Comparison of ENCODE assay signal across 14 mouse cellular contexts in the genomic region with DNA sequence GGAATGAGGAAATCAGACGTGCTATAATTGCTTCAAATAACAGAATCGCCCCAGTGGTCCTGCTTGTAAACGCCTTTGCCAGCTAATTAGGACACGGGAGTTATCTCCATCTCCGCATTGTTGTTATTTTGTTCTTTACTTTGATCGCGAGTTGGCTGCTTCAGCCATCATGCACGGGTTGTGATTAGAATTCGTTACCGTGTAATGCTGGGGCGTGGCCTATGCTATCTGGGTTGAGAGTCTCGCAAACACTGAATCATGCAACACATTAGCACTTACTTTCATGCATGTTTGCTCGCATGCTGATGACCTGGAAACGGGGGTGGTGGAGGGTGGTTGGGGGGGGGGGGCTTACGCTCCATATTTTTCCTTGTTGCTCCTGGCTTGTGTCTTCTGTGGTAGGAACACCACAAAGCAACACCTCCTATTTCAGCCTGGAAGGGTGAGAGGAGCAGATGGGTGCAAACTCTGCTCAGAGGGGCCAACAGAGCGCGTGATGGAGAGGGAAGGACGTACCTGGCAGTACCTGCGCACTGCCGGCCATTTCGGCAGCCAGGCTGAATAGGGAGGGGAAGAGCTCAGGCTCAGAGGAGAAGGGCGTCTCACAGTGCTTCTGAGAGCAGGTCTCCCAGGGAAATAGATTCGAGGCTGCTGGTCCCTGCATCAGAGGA.
DNase-seq lines count a peak whose midpoint lies in the region; ATAC-seq lines count a peak whose summit lies in the region.
"Had no signal": no experiment of that assay in that cellular context is flagged by ENCODE, and none has a peak within 500 bp of the region (broad histone marks: within the 10 kb centered on the region; RNA-seq: fewer than 3 reads in every experiment).

No protein-coding gene starts in this region.

- no peaks in the 10 kb centered on the region for H3K27me3 ChIP-seq in hindbrain, embryonic 16.5 days (replicated peaks; ENCODE audit: control insufficient read depth, insufficient read depth, low read length)
- 0 out of 2 replicates have a peak, but pooled peaks cover 2% of the 10 kb centered on the region for H3K27me3 ChIP-seq in hindbrain, embryonic 11.5 days (ENCODE audit: control insufficient read depth, insufficient read depth, low read length)
- H3K27me3 ChIP-seq in forebrain, embryonic 14.5 days (replicated peaks; ENCODE audit: control insufficient read depth, insufficient read depth, low read length), result no peaks in the 10 kb centered on the region
- H3K27me3 ChIP-seq in liver, embryonic 11.5 days (replicated peaks; ENCODE audit: control insufficient read depth, insufficient read depth, low read length), result no peaks in the 10 kb centered on the region
- H3K27me3 ChIP-seq: embryonic facial prominence, embryonic 13.5 days; liver, embryonic 13.5 days had no signal

- H3K4me1 ChIP-seq in hindbrain, embryonic 16.5 days (ENCODE audit: control insufficient read depth, insufficient read depth, low read depth, low read length), result peaks cover 6% of the 10 kb centered on the region
- H3K4me1 ChIP-seq in hindbrain, embryonic 11.5 days (replicated peaks; ENCODE audit: control insufficient read depth, insufficient read depth, low read length), result peaks cover 10% of the 10 kb centered on the region
- H3K4me1 ChIP-seq in brown adipose tissue, adult 24 weeks (ENCODE audit: control insufficient read depth, insufficient read depth, insufficient read length, low read length), result peaks cover 10% of the 10 kb centered on the region; the same call in 1 of the 2 replicates
- H3K4me1 ChIP-seq in forebrain, embryonic 14.5 days (ENCODE audit: control insufficient read depth, insufficient read depth, low read length), result peaks cover 16% of the 10 kb centered on the region
- H3K4me1 ChIP-seq in liver, embryonic 11.5 days (replicated peaks; ENCODE audit: control insufficient read depth, insufficient read depth, low read length), result no peaks in the 10 kb centered on the region; the same call in 1 of the 2 replicates
- H3K4me1 ChIP-seq: liver, embryonic 13.5 days had no signal

- no peak overlapping the region for H3K4me3 ChIP-seq in hindbrain, embryonic 16.5 days (ENCODE audit: low read length)
- no peak overlapping the region for H3K4me3 ChIP-seq in hindbrain, embryonic 11.5 days (ENCODE audit: low read depth, low read length)
- H3K4me3 ChIP-seq in brown adipose tissue, adult 24 weeks (ENCODE audit: insufficient read depth, low read depth, low read length), result no peak overlapping the region
- no peak overlapping the region for H3K4me3 ChIP-seq in forebrain, embryonic 14.5 days (ENCODE audit: low read depth, low read length)
- H3K4me3 ChIP-seq in liver, embryonic 11.5 days (ENCODE audit: low read depth, low read length), result no peak overlapping the region
- H3K4me3 ChIP-seq: embryonic facial prominence, embryonic 13.5 days; liver, embryonic 13.5 days had no signal

- H3K9ac ChIP-seq in hindbrain, embryonic 16.5 days (ENCODE audit: low read depth, low read length), result no peak overlapping the region
- no peak overlapping the region for H3K9ac ChIP-seq in hindbrain, embryonic 11.5 days (ENCODE audit: low read depth, low read length)
- no peak overlapping the region for H3K9ac ChIP-seq in forebrain, embryonic 14.5 days (ENCODE audit: low read length)
- no peak overlapping the region for H3K9ac ChIP-seq in liver, embryonic 11.5 days (ENCODE audit: low read depth, low read length)
- H3K9ac ChIP-seq: embryonic facial prominence, embryonic 13.5 days; liver, embryonic 13.5 days had no signal

- H3K4me2 ChIP-seq in hindbrain, embryonic 16.5 days (ENCODE audit: low read length), result peak overlapping the region; percentile 13; the same call in 1 of the 2 replicates
- no peak overlapping the region for H3K4me2 ChIP-seq in hindbrain, embryonic 11.5 days (replicated peaks; ENCODE audit: low read depth, low read length)
- peak overlapping the region; percentile 4; the same call in 1 of the 2 replicates for H3K4me2 ChIP-seq in forebrain, embryonic 14.5 days (ENCODE audit: low read length)
- no peak overlapping the region for H3K4me2 ChIP-seq in liver, embryonic 11.5 days
- H3K4me2 ChIP-seq: embryonic facial prominence, embryonic 13.5 days; liver, embryonic 13.5 days had no signal

- no peak for DNase-seq in hindbrain, embryonic 11.5 days (ENCODE audit: low spot score)
- DNase-seq in cerebellum, adult 9-10 months, result peak; percentile 90
- peak; percentile 74 for DNase-seq in forebrain, embryonic 14.5 days (ENCODE audit: low spot score)
- DNase-seq in liver, embryonic 11.5 days (ENCODE audit: low spot score), result no peak
- DNase-seq in lung, adult 18-20 months, result no peak
- DNase-seq: kidney, adult 11 months; liver, embryonic 13.5 days; thymus, postnatal 4 days had no signal

- no peak for ATAC-seq in hindbrain, embryonic 16.5 days
- no peak for ATAC-seq in hindbrain, embryonic 11.5 days (ENCODE audit: low FRiP score)
- ATAC-seq in forebrain, embryonic 14.5 days, result peak; percentile 57
- no peak for ATAC-seq in liver, embryonic 11.5 days (replicated peaks; ENCODE audit: low FRiP score)
- no peak for ATAC-seq in inflammation-experienced regulatory T-cells, adult 6 months
- ATAC-seq: midbrain, embryonic 16.5 days had no signal

- no peak overlapping the region for H3K27ac ChIP-seq in hindbrain, embryonic 16.5 days (ENCODE audit: low read depth, low read length)
- H3K27ac ChIP-seq in hindbrain, embryonic 11.5 days (ENCODE audit: low read depth, low read length), result no peak overlapping the region
- 0 out of 2 replicates have a peak overlapping the region, but pooled peaks have one; percentile 99 for H3K27ac ChIP-seq in brown adipose tissue, adult 24 weeks (replicated peaks; ENCODE audit: low read depth, low read length)
- peak overlapping the region; percentile 40; the same call in 1 of the 2 replicates for H3K27ac ChIP-seq in forebrain, embryonic 14.5 days (ENCODE audit: low read depth, low read length)
- no peak overlapping the region for H3K27ac ChIP-seq in liver, embryonic 11.5 days (ENCODE audit: low read depth, low read length)
- H3K27ac ChIP-seq: embryonic facial prominence, embryonic 13.5 days; kidney, postnatal 0 days; liver, embryonic 13.5 days had no signal

- H3K36me3 ChIP-seq in hindbrain, embryonic 16.5 days (ENCODE audit: control insufficient read depth, insufficient read depth, low read length), result no peaks in the 10 kb centered on the region
- no peaks in the 10 kb centered on the region for H3K36me3 ChIP-seq in hindbrain, embryonic 11.5 days (ENCODE audit: control insufficient read depth, insufficient read depth, low read length)
- H3K36me3 ChIP-seq in forebrain, embryonic 14.5 days (ENCODE audit: control insufficient read depth, insufficient read depth, low read length), result no peaks in the 10 kb centered on the region
- no peaks in the 10 kb centered on the region for H3K36me3 ChIP-seq in liver, embryonic 11.5 days (ENCODE audit: control insufficient read depth, insufficient read depth, low read length)
- H3K36me3 ChIP-seq: embryonic facial prominence, embryonic 13.5 days; liver, embryonic 13.5 days had no signal

- 58% methylated on average over 23 of the region's 23 CpGs for WGBS in hindbrain, embryonic 16.5 days
- WGBS in hindbrain, embryonic 11.5 days, result 68% methylated on average over 23 of the region's 23 CpGs
- 33% methylated on average over 23 of the region's 23 CpGs for WGBS in forebrain, embryonic 14.5 days
- WGBS in liver, embryonic 11.5 days, result 79% methylated on average over 23 of the region's 23 CpGs

- H3K9me3 ChIP-seq in hindbrain, embryonic 16.5 days (ENCODE audit: control insufficient read depth, low read length), result no peaks in the 10 kb centered on the region
- no peaks in the 10 kb centered on the region for H3K9me3 ChIP-seq in hindbrain, embryonic 11.5 days (ENCODE audit: control insufficient read depth, low read length)
- H3K9me3 ChIP-seq in forebrain, embryonic 14.5 days (replicated peaks; ENCODE audit: control insufficient read depth, low read length), result no peaks in the 10 kb centered on the region
- no peaks in the 10 kb centered on the region for H3K9me3 ChIP-seq in liver, embryonic 11.5 days (ENCODE audit: control insufficient read depth, low read length)
- H3K9me3 ChIP-seq: embryonic facial prominence, embryonic 13.5 days; liver, embryonic 13.5 days had no signal

Comparison
In these comparisons a context has a peak if more than half of its experiments do, and no peak if none do; other contexts are left out.
1. H3K4me2 ChIP-seq: peak in hindbrain, embryonic 16.5 days (single experiment) and forebrain, embryonic 14.5 days (single experiment); none in hindbrain, embryonic 11.5 days (single experiment) and liver, embryonic 11.5 days (single experiment).
2. H3K27ac ChIP-seq: peak in brown adipose tissue, adult 24 weeks (single experiment) and forebrain, embryonic 14.5 days (single experiment); none in hindbrain, embryonic 16.5 days (single experiment), hindbrain, embryonic 11.5 days (single experiment) and liver, embryonic 11.5 days (single experiment).
3. DNase-seq: peak in cerebellum, adult 9-10 months (single experiment) and forebrain, embryonic 14.5 days (single experiment); none in hindbrain, embryonic 11.5 days (single experiment), liver, embryonic 11.5 days (single experiment) and lung, adult 18-20 months (0 of 2).